Mouse (Mus musculus): ENCODE data around the gene Add3. TPM values are rescaled to one million over a fixed set of nuclear protein-coding genes. Genes with fewer than 3 reads are reported as not detected.

Add3 gene
- total RNA-seq, 4 experiments from 2014 or later, result 36.0 to 42.1 (median 40.7) TPM

DNA sequence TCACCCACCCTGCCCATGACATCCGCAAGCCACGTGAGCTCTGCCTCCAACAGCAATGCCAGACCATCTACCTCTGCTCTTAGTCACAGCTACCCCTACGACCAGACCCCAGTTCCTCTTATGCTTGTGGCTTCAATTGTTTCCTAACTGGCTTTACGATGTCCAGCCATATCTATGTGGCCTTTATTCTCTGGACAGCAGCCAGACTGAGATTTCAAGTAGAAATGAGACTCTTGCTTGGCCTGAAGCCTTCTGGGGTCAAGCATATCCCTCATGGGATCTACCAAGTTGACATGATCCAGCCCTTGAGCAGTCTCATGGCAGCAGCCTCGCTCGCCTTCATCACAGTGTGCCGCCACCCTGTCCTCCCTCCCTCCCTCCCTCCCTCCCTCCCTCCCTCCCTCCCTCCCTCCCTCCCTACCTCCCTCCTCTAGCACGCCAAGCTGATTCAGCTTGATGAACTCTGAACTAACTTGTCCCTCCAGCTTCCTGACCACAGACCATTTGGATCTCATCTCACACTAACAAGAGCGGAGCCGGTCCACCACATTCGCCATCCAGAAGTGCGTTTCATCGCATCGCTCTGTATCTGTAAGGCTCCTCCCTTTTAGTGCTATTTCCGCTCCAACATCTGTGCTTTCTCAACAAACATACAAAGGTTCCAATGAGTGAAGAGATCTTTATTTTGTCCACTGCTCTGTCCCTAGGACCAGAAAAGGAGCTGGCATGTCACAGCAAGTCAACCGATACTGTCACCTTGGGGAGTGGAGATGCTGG lies 9.7 kb upstream of the Add3 start:
- no peak for DNase-seq

- DNase-seq, result no peak
Measured at GRCm38 (mm10) chr19:53132471-53132870, 7.8 kb upstream of the Add3 start.

DNA sequence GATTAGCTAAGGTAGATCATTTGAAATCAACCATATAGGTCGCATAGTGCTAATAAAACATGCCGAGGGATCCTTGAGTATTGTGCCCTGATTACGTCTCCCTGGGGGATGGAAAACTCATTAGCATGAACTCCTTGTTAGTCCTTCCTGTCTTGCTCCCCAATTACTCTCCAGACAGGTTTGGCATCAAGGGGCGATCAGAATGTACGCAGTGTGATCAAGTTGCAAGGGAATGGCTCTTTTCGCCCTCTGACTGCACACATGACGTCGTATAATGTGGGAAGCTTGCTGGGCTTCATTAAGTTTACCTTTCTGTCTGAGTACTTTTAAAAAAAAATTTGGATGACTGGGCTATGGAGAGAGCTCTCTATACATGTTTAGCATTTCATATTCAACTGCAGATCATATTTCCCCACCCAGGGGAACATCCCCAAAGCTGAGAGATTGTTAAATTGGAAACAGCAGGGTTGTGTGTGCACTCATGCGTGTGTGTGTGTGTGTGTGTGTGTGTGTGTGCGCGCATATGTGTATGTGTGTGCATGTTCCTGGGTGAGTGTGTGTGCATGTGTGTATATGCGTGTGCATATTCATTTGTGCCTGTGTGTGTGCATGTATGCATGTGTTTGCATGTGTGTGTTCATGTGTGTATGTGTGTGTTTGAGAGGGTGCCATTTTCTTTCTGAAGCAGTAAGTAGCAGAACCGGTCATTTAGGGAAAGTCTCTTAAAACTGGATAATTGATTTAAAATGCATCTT lies 3.7 kb upstream of the Add3 start:
- DNase-seq, result no peak

GRCm38 (mm10) chr19:53137116-53137670 lies 3.0 kb upstream of the Add3 start:
- DNase-seq, result no peak

DNA sequence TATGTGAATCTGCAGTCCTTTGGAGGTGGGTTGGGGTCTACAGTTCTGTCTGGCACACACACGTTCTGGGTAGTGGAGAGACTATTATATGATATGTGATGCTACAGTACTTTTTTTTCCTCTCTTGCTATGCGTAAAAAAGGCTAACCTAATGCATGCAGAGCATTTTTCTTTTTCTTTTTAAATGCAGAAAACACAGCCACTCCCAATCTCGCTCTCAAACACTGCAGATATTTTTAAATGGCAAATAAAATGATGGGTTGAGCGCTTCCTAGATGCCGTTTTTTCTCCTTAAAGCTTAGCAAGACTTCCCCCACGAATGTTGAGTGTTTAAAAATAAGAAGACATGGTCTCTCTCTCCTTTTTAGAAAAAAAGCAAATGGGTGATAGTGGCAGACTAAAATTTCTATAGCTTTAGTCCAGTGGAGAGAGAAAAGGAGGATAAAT lies 584 bp downstream of the Add3 start:
- DNase-seq, result no peak

GRCm38 (mm10) chr19:53141251-53142072 lies 1.2 kb downstream of the Add3 start:
- DNase-seq, result no peak

GRCm38 (mm10) chr19:53142190-53143107 lies 2.2 kb downstream of the Add3 start:
- peak; percentile 100 for DNase-seq

DNA sequence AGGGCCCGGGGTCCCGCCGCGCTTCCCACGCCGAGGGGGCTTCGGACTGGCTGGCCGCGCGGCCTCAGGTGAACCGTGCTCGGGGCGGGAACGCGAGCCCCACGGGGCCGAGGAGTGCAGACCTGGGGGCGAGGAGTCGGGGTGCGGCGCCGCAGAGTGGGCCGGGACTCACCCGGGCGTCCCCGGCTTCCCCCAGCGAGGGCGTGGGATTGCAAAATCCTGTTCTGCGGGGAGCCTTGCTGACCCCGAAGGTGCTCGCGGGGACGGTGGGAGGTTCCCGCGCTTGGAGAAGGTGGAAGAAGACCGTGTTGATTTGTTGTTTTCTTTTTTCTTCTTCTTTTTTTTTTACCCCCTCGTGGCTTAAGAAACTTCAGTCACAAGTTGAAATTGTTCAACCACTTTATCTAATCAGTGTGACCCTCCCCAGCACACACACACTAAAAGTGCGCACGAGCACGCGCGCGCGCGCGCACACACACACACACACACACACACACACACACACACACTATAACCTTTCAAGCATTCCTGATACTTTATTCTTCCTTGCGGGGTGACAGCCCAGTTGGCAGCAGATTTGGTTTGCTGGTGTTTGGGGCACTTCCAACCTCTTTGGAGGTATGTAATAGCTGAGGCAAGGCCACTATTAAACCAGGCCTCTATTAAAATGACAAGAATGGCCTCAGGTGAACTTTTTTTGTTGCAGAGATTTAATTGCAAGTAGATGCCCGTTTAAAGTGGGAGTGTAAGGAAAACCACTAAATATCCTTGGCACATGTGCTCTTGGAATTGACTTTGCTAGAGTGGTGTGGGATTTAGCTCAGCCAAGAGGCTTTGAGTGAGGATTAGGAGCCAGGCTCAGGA lies 3.1 kb downstream of the Add3 start:
- DNase-seq, result peak; percentile 43

GRCm38 (mm10) chr19:53145075-53145474 lies 4.8 kb downstream of the Add3 start:
- no peak for DNase-seq

- DNase-seq, result no peak
Measured at GRCm38 (mm10) chr19:53149381-53149780, 9.1 kb downstream of the Add3 start.

DNA sequence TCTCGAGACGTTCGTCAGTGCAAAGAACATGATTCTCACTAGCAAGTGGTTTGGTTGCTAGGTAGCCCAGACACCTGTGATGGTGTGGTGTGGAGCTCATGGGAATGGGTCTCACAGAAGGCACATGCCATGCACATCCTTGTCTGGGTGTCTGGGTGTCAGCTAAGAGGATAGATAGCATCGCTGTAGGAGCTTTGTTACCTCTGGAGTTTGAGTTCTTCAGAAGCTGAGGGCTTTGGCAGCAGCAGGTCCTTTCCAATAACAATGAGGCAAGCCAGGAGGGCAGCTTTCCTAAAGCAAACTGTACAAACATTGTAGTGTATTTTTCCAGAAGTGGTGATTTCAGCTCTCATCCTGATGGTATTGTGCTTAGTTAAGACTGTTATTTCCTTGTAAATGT lies 12.2 kb downstream of the Add3 start:
- no peak for DNase-seq

GRCm38 (mm10) chr19:53153096-53153495 lies 12.9 kb downstream of the Add3 start:
- no peak for DNase-seq

GRCm38 (mm10) chr19:53154156-53154555 lies 13.9 kb downstream of the Add3 start:
- DNase-seq, result no peak

GRCm38 (mm10) chr19:53156361-53156760 lies 16.1 kb downstream of the Add3 start:
- DNase-seq, result no peak

GRCm38 (mm10) chr19:53157176-53157575 lies 16.9 kb downstream of the Add3 start:
- DNase-seq, result no peak

DNA sequence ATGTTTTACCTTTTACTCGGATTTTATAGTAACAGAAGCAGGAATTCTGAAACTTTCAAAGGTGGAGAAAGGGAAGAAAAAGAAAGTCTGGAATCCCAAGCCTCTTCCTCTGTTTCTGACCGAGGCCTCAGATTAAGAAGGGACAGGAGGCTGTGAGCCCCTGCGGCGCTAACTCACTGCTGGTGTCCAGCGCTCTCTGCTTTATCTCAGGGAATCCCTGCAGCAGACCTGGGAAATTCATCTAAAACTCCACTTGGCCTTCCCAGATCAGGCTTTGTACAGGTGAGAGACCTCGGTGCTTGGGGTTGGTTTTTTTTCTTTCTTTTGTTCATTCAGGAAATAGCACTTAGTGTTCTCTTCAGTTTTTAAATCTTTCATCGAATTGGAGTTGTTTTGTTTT lies 19.1 kb downstream of the Add3 start:
- DNase-seq, result no peak

- DNase-seq, result no peak
Measured at GRCm38 (mm10) chr19:53162927-53163326, 22.7 kb downstream of the Add3 start.

DNA sequence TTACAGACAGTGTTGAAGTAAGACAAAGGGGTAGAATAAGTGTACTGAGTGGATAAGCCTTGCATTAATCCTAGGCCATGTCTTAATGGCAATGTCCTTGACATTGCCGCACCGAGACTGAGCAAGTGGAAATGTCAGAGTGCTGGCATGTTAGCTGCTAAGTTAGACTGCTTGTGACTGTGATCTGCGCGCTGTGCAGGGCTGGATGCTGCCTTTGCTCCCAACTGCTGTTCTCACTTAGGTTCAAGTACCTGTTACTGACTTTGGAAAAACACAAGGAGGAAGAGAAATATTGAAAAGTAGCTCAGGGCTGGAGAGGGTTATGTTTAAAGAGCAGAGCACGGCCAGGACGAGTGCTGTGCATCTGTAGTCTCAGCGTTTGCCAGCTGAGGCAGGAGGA lies 24.4 kb downstream of the Add3 start:
- no peak for DNase-seq

GRCm38 (mm10) chr19:53165305-53166240 lies 25.3 kb downstream of the Add3 start:
- DNase-seq, result no peak

Data from adrenal gland, adult 8-10 months (tissue).